Mouse (Mus musculus): ENCODE measurements around the gene B830017H08Rik.

GRCm38 (mm10) chr16:17802839-17803674 lies 29.9 kb upstream of the B830017H08Rik start:
- TF ChIP-seq CTCF (conservative IDR thresholded peaks at IDR 0.05; ENCODE audit: insufficient read depth, insufficient read length, low read depth, low read length) (no peak), POLR2A (IDR thresholded peaks at IDR 0.05; ENCODE audit: low read depth, low read length) (no peak)

All from kidney, adult 2 months (tissue).